Mouse (Mus musculus) stomach, embryonic 14.5 days (tissue): ENCODE measurements around the gene D430019H16Rik. TPM values are rescaled to one million over a fixed set of nuclear protein-coding genes. Genes with fewer than 3 reads are reported as not detected.

ENCODE experiments used
- ATAC-seq: fragments of 200-750 bp; cut with Nextera tagmentation; 2 replicates; pipeline ENCODE4 v1.8.0; 2017; ENCODE audit warnings: low read depth, moderate TSS enrichment; ENCODE audit not compliant: insufficient number of reproducible peaks, insufficient read depth, low FRiP score
- H3K27ac ChIP-seq: fragments of 300-500 bp; sonication (generic); 2 replicates; pipeline ENCODE4 v1.5.1; 2014; ENCODE audit warnings: mild to moderate bottlenecking, low read length, moderate library complexity, mixed read lengths
- H3K27me3 ChIP-seq: fragments of 300-500 bp; sonication (generic); 2 replicates; pipeline ENCODE4 v1.6.1; 2014; ENCODE audit warnings: low read length, control low read depth, mixed read lengths; ENCODE audit not compliant: control insufficient read depth, insufficient read depth
- H3K36me3 ChIP-seq: fragments of 300-500 bp; sonication (generic); 2 replicates; pipeline ENCODE4 v1.6.1; 2014; ENCODE audit warnings: mild to moderate bottlenecking, control low read depth, low read length, moderate library complexity, mixed read lengths; ENCODE audit not compliant: control insufficient read depth, insufficient read depth
- H3K4me1 ChIP-seq: fragments of 300-500 bp; sonication (generic); 2 replicates; pipeline ENCODE4 v1.6.1; 2014; ENCODE audit warnings: low read length, control low read depth, mixed read lengths; ENCODE audit not compliant: control insufficient read depth, insufficient read depth
- H3K4me2 ChIP-seq: fragments of 300-500 bp; sonication (generic); replicated peaks from 2 replicates; pipeline ENCODE4 v1.6.1; 2014; ENCODE audit warnings: low read depth, low read length, control low read depth
- H3K4me3 ChIP-seq: fragments of 300-500 bp; sonication (generic); 2 replicates; pipeline ENCODE4 v1.5.1; 2014; ENCODE audit warnings: low read depth, low read length, control low read depth
- H3K9ac ChIP-seq: fragments of 300-500 bp; sonication (generic); replicated peaks from 2 replicates; pipeline ENCODE4 v1.6.1; 2014; ENCODE audit warnings: low read depth, mild to moderate bottlenecking, control low read depth, low read length, moderate library complexity, mixed read lengths
- H3K9me3 ChIP-seq: fragments of 300-500 bp; sonication (generic); 2 replicates; pipeline ENCODE4 v1.6.1; 2016; ENCODE audit warnings: low read depth, low read length, control low read depth; ENCODE audit not compliant: control insufficient read depth
- WGBS: fragments of 180-500 bp; shearing (Covaris S2); extraction: QIAGEN DNeasy Blood & Tissue Kit; methylation state at CpG from one replicate; pipeline ENCODE4 v1.1.7; 2014; 5-methylcytosine and 5-hydroxymethylcytosine counted together
- polyA plus RNA-seq: library from polyadenylated mRNA; unstranded; fragments of >200 nt; fragmentation: Nextera tagmentation; extraction: Ambion mirVana; gene quantifications from 2 replicates; pipeline ENCODE4 v1.2.1, GENCODE M21; 2014

D430019H16Rik gene
- polyA plus RNA-seq, 1 experiment from 2014 or later, result 4.7 TPM

DNA sequence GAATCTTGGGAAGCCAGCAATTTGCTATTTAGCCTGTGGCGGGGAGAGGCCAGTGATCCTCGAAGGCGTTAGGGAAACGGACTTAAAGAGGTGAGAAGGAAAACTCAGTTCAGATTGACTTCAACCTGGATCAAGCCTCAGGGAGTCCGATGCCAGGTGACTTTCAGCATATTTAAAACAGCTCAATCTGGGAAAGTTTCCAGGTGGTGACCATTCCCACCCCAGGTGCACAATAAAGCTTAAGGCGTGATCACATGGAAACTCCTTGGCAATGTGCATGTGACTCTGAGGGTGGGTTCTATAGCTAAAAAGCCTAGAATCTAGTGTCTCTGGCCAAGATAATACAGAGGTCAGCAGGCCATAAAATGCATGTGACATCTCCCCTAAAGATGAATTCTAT, 7.4 kb downstream of the D430019H16Rik start:
- Histone ChIP-seq H3K36me3 (no peaks in the 10 kb centered on the region), H3K4me3 (no peak overlapping the region), H3K9me3 (no peaks in the 10 kb centered on the region), H3K27ac (no peak overlapping the region), H3K4me1 (no peaks in the 10 kb centered on the region), H3K27me3 (no peaks in the 10 kb centered on the region), H3K4me2 (no peak overlapping the region), H3K9ac (no peak overlapping the region)
- 80% methylated on average over 6 of the region's 6 CpGs for WGBS
- ATAC-seq, result no peak

DNA sequence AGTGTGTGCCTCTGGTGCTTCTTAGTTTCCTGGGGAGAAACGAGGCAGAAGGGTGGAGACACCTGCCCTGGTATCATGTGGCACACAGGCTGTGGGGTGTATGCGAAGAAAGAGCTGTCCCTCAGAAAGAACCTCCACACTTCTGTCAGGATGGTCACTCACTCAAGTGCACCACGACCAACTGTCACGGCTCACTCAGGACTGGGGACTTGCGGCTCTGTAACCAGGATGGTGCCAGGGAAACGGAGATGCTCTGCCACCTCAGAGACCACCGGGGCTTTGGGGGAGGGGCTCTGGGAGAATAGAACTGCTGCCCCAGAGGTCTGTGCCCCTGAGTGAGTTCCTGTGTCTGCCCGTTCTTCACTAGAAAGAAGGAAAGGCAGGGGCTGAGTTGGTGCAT, 15.4 kb downstream of the D430019H16Rik start:
- Histone ChIP-seq H3K4me3 (no peak overlapping the region), H3K9ac (no peak overlapping the region), H3K4me2 (no peak overlapping the region), H3K27ac (no peak overlapping the region), H3K36me3 (no peaks in the 10 kb centered on the region), H3K27me3 (no peaks in the 10 kb centered on the region), H3K9me3 (no peaks in the 10 kb centered on the region), H3K4me1 (peaks cover 8% of the 10 kb centered on the region)
- ATAC-seq, result no peak
- 77% methylated on average over 8 of the region's 8 CpGs for WGBS

DNA sequence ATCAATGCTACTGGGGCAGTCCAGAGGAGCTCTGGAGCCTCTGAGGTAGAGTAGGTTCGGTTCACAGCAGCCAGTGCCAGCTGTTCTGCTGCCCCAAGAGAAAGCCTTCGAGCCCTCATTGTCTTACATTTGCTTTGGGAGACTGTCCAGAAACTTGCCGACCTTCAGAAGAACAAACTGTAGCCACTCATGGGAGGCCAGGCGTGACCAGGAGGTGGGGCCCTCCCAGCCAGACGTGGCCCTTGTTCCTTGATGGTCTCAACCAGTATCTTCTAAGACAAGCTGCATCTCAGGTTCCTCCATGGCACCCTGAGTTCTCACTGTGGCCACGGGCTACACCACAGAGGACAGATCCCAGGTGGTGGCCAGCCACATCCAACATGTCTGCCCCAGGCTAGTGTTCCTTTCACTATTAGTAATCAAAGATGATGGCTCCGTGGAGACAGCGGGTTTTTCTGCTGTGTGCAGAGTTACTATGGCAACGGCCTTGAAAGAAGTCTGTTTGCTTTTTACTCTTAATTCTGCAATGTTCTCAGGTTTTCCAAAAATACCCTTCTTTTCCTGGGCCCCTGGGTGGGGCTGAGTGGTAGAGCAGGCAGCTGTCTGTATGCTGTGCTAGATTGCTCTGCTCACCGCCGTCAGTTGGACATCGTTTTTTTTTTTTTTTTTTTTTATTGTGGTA, 21.7 kb downstream of the D430019H16Rik start:
- ATAC-seq, result no peak
- Histone ChIP-seq H3K27me3 (no peaks in the 10 kb centered on the region), H3K9me3 (no peaks in the 10 kb centered on the region), H3K27ac (no peak overlapping the region), H3K4me2 (no peak overlapping the region), H3K4me3 (no peak overlapping the region), H3K36me3 (no peaks in the 10 kb centered on the region), H3K4me1 (no peaks in the 10 kb centered on the region; the same call in 1 of the 2 replicates), H3K9ac (no peak overlapping the region)
- 71% methylated on average over 12 of the region's 12 CpGs for WGBS

DNA sequence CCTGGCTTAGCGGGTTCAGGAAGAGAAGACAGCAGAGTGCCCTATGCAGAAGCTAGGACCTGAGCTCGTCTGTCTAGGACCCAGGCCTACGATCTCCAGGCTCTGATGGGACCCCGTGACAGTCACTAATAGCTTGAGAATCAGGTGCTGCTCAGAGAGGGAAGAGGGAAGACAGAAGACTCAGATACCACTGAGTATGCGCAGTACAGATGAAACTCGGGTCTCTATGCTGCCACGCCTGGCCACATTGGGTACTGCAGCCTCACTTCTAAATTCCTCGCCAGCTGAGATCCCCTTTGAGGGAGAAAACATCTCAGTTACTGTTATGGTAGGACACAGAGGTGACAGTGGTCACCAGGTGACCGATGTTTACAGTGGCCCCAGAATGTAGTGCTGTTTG, 22.8 kb downstream of the D430019H16Rik start:
- WGBS, result 45% methylated on average over 9 of the region's 9 CpGs
- no peak for ATAC-seq
- H3K4me1 ChIP-seq, result no peaks in the 10 kb centered on the region; the same call in 1 of the 2 replicates
- no peak overlapping the region for H3K27ac ChIP-seq
- H3K9ac ChIP-seq, result no peak overlapping the region
- H3K36me3 ChIP-seq, result no peaks in the 10 kb centered on the region
- no peaks in the 10 kb centered on the region for H3K9me3 ChIP-seq
- no peak overlapping the region for H3K4me3 ChIP-seq
- no peak overlapping the region for H3K4me2 ChIP-seq
- no peaks in the 10 kb centered on the region for H3K27me3 ChIP-seq

DNA sequence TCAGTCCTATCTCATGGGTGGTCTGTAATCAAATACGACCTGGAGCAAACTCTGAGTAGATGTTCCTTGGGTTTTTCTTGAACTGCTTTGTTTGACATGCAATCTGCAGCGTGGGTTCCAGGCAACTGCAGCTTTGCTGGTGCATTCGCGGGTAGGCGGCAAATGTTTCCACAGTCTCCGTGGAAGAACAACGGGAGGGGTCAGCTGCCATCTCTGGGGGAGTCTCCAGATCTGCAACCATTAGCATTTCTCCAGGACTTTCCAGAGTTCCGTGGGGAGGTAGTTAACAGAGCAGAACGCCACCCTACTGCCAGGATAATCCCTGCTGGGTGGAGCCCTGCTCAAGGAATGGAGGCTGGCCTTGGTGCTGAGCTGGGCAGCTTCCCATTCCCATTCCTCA, 23.3 kb downstream of the D430019H16Rik start:
- no peak for ATAC-seq
- H3K9ac ChIP-seq, result no peak overlapping the region
- no peaks in the 10 kb centered on the region for H3K27me3 ChIP-seq
- no peaks in the 10 kb centered on the region; the same call in 1 of the 2 replicates for H3K4me1 ChIP-seq
- H3K4me2 ChIP-seq, result no peak overlapping the region
- no peaks in the 10 kb centered on the region for H3K36me3 ChIP-seq
- no peaks in the 10 kb centered on the region for H3K9me3 ChIP-seq
- no peak overlapping the region for H3K27ac ChIP-seq
- 67% methylated on average over 9 of the region's 9 CpGs for WGBS
- no peak overlapping the region for H3K4me3 ChIP-seq

DNA sequence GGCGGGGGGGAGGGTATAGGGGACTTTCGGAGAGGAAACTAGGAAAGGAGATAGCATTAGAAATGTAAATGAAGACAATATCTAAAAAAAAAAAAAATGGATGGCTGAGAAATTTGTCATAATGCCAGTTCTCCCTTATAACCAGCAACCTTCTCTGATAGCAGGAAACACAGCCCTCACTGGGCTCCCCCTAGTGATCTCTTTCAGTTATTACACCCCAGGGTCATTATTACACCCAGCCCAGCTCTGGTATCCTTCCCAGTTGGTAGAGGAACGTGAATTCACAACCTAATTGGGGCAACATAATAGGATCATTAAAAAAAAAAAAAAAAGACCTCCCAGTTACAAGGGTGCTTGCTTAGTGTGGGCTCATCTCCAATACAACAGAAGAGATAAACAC, 29.8 kb downstream of the D430019H16Rik start:
- no peak for ATAC-seq

DNA sequence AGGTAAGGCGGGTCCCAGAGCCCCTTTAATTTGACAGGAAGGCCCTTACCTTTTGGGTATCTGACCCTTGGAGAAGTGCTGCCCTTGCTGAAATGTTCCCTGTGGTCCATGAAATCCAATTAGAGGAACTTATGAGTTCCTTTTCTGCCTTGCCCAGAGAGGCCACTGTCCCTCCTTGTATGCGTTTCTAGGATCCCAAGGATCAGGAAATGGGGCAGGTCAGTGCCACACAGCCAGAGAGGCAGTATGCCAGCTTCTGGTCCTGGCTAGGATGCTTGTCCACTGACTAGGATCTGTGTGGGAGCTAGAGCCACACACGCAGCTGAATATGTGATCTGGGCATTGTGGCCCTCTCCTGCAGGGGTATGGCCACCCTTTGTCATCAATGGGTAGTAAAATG, 36.6 kb downstream of the D430019H16Rik start:
- ATAC-seq, result no peak

More for the DNA sequence above, 29.8 kb downstream of the D430019H16Rik start:
- 57% methylated on average over 3 of the region's 3 CpGs for WGBS
- no peaks in the 10 kb centered on the region for H3K36me3 ChIP-seq
- no peaks in the 10 kb centered on the region for H3K4me1 ChIP-seq
- H3K9ac ChIP-seq, result no peak overlapping the region
- H3K9me3 ChIP-seq, result no peaks in the 10 kb centered on the region
- H3K4me2 ChIP-seq, result no peak overlapping the region
- no peaks in the 10 kb centered on the region for H3K27me3 ChIP-seq
- no peak overlapping the region for H3K4me3 ChIP-seq
- H3K27ac ChIP-seq, result no peak overlapping the region

DNA sequence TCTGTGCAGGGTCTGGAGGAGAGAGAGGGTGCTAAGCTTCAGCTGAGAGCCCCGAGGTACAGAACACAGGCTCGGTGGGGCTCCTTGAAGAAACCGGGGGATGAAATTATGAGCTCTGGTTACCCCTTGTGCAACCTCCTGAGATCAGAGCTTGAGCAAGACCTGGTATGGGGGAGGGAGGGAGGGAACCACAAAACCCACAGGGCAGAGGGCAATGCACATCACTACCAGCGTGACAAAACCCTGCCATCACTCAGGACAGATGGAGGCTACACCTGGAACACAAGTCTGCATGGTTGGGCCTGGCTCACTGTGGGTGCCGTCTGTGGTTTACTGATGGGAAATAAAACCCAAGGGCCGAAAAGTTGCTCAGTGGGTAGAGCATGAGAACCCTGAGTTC, 37.1 kb downstream of the D430019H16Rik start:
- H3K9ac ChIP-seq, result no peak overlapping the region
- H3K4me3 ChIP-seq, result no peak overlapping the region
- H3K27me3 ChIP-seq, result no peaks in the 10 kb centered on the region
- no peak for ATAC-seq
- H3K27ac ChIP-seq, result no peak overlapping the region
- no peak overlapping the region for H3K4me2 ChIP-seq
- 86% methylated on average over 6 of the region's 6 CpGs for WGBS
- H3K4me1 ChIP-seq, result no peaks in the 10 kb centered on the region
- H3K36me3 ChIP-seq, result no peaks in the 10 kb centered on the region; the same call in 1 of the 2 replicates
- H3K9me3 ChIP-seq, result no peaks in the 10 kb centered on the region

More for the DNA sequence above, 36.6 kb downstream of the D430019H16Rik start:
- no peaks in the 10 kb centered on the region for H3K27me3 ChIP-seq
- no peak overlapping the region for H3K4me3 ChIP-seq
- no peak overlapping the region for H3K9ac ChIP-seq
- H3K27ac ChIP-seq, result no peak overlapping the region
- no peaks in the 10 kb centered on the region; the same call in 1 of the 2 replicates for H3K36me3 ChIP-seq
- H3K4me2 ChIP-seq, result no peak overlapping the region
- H3K9me3 ChIP-seq, result no peaks in the 10 kb centered on the region
- no peaks in the 10 kb centered on the region for H3K4me1 ChIP-seq
- WGBS, result 88% methylated on average over 3 of the region's 3 CpGs

DNA sequence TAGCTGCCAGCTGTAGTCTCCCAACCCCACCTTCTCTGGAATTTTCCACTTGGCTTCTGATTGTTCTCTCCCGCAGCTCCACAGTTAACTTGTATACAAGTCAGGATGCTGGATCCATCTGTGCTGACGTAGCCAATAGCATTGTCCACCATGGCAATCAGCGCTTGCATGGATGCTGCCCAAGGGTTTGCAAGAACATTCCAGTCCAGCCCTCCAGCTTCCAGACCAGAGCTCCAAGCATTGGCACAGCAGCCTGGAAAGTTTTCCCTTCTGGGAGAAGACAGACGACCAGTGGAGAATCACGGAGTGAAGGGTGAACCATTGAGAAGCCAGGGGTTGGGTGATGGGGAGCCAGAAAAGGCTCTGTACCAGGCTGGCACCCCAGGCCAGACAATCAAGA, 41.1 kb downstream of the D430019H16Rik start:
- H3K27me3 ChIP-seq, result no peaks in the 10 kb centered on the region
- H3K4me1 ChIP-seq, result 0 out of 2 replicates have a peak, but pooled peaks cover 3% of the 10 kb centered on the region
- H3K9me3 ChIP-seq, result no peaks in the 10 kb centered on the region
- no peak overlapping the region for H3K4me2 ChIP-seq
- H3K36me3 ChIP-seq, result no peaks in the 10 kb centered on the region; the same call in 1 of the 2 replicates
- no peak overlapping the region for H3K4me3 ChIP-seq
- ATAC-seq, result no peak
- 75% methylated on average over 5 of the region's 5 CpGs for WGBS
- no peak overlapping the region for H3K27ac ChIP-seq
- no peak overlapping the region for H3K9ac ChIP-seq
